Mouse (Mus musculus): ENCODE results near the gene Arhgef18. TPM values are rescaled to one million over a fixed set of nuclear protein-coding genes. Genes with fewer than 3 reads are reported as not detected.

The Arhgef18 gene
- total and polyA plus RNA-seq, 3 experiments = 3.0 to 6.6 TPM; not detected in 1

DNA sequence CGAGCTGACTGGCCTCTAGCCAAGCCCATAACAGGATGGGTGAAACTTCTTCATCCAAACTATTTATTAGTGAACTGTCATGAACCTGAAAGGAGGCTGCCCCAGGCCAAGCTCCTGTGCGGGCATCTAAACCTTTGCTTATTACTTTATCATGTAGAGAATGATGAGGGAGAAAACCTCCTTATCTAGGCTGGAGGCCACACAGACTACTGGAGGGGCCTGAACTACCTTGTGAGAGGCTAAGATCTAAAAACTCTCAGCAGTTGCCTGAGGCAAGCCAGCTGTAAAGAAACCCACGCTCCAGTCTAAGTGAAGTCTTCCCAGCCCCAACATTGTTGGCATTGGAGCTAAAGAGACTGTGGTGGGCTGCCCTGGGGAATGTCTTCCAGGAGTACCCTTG is 14.6 kb downstream of the Arhgef18 start:
- TF ChIP-seq ZMIZ1 (IDR thresholded peaks at IDR 0.05; ENCODE audit: low read depth, low read length) (no peak), ETS1 (IDR thresholded peaks at IDR 0.05; ENCODE audit: low read depth, low read length) (no peak), ZKSCAN1 (IDR thresholded peaks at IDR 0.05; ENCODE audit: low read depth, low read length) (no peak), KAT2A (conservative IDR thresholded peaks at IDR 0.05; ENCODE audit: low read depth, low read length) (no peak)
- H3K4me1 ChIP-seq (ENCODE audit: control insufficient read depth in 1 of 2, insufficient read depth in 2 of 2, low read length in 2 of 2) = peaks cover 5 to 17% of the 10 kb centered on the region in 2 experiments

DNA sequence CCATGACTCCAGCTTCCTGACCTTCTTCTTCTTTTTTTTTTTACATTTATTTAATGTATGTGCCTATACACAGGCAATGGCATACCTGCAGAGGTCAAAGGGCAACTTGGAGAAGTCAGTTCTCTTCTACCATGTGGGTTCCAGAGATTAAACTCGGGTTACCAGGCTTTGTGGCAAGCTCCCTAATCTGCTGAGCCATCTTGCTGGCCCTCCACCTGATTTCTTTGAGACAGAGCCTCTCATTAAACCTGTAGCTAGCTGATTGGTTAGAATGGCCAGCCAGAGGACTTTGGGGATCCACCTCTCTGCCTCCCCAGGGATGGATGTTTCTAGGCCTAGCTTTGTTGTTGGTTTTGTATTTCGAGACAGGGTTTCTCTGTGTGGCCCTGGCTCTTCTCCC is 18.3 kb downstream of the Arhgef18 start:
- H3K27ac ChIP-seq (ENCODE audit: control insufficient read depth, low read depth, low read length) = peak overlapping the region; percentile 72
- no peaks in the 10 kb centered on the region for H3K79me2 ChIP-seq (ENCODE audit: control insufficient read depth, insufficient read depth, low read length, poor library complexity)
- no peaks in the 10 kb centered on the region for H3K27me3 ChIP-seq (ENCODE audit: control insufficient read depth in 1 of 2, insufficient read depth in 2 of 2, low read length in 2 of 2)
- no peaks in the 10 kb centered on the region for H3K9me3 ChIP-seq (replicated peaks; ENCODE audit: insufficient read depth, low read length)
- peaks cover 0 to 45% of the 10 kb centered on the region in 2 experiments; a peak in 2 of 4 replicates for H3K36me3 ChIP-seq (ENCODE audit: control insufficient read depth in 1 of 2, insufficient read depth in 2 of 2, low read length in 2 of 2)
- peaks cover 21 to 46% of the 10 kb centered on the region in 2 experiments for H3K4me1 ChIP-seq (ENCODE audit: control insufficient read depth in 1 of 2, insufficient read depth in 2 of 2, low read length in 2 of 2)
- peak; percentile 50 for DNase-seq (ENCODE audit: low read depth, low spot score)
- H3K4me3 ChIP-seq (ENCODE audit: control insufficient read depth in 1 of 2, insufficient read depth in 1 of 2, low read depth in 2 of 2, low read length in 2 of 2) = no peak overlapping the region
- no peak overlapping the region for H3K9ac ChIP-seq (ENCODE audit: control insufficient read depth, low read depth, low read length, poor library complexity, severe bottlenecking)
- no peak for TF ChIP-seq ELF1 (IDR thresholded peaks at IDR 0.05; ENCODE audit: low read depth, low read length)
- TF ChIP-seq MAX (IDR thresholded peaks at IDR 0.05; ENCODE audit: low read length) = no peak
- no peak for TF ChIP-seq SMC3 (IDR thresholded peaks at IDR 0.05; ENCODE audit: low read depth, low read length)
- TF ChIP-seq BHLHE40 (IDR thresholded peaks at IDR 0.05; ENCODE audit: borderline replicate concordance, low read depth, low read length) = no peak
- TF ChIP-seq CHD1 (IDR thresholded peaks at IDR 0.05; ENCODE audit: low read depth, low read length) = no peak
- no peak for TF ChIP-seq CTCF (IDR thresholded peaks at IDR 0.05 in 2 of 3, conservative IDR thresholded peaks at IDR 0.05 in 1 of 3; ENCODE audit: control insufficient read depth in 1 of 3, insufficient read depth in 1 of 3, low read depth in 2 of 3, low read length in 3 of 3, poor library complexity in 1 of 3, severe bottlenecking in 1 of 3)
- TF ChIP-seq POLR2AphosphoS2 (IDR thresholded peaks at IDR 0.05; ENCODE audit: low read length) = no peak
- TF ChIP-seq HCFC1 (IDR thresholded peaks at IDR 0.05; ENCODE audit: low read depth, low read length) = no peak
- TF ChIP-seq MAFK (IDR thresholded peaks at IDR 0.05; ENCODE audit: borderline replicate concordance, low read depth, low read length) = no peak
- no peak for TF ChIP-seq NELFE (IDR thresholded peaks at IDR 0.05; ENCODE audit: low read depth, low read length)
- no peak for TF ChIP-seq MXI1 (IDR thresholded peaks at IDR 0.05; ENCODE audit: low read depth, low read length)
- TF ChIP-seq KAT2A (conservative IDR thresholded peaks at IDR 0.05; ENCODE audit: low read depth, low read length) = no peak
- no peak for TF ChIP-seq MEF2A (IDR thresholded peaks at IDR 0.05; ENCODE audit: extremely low read depth, insufficient replicate concordance, low read depth, low read length, poor library complexity, severe bottlenecking)
- no peak for TF ChIP-seq RAD21 (IDR thresholded peaks at IDR 0.05; ENCODE audit: low read depth, low read length)
- TF ChIP-seq RCOR1 (IDR thresholded peaks at IDR 0.05; ENCODE audit: low read depth, low read length) = peak; percentile 36; the same call in 1 of the 2 replicates
- TF ChIP-seq ZC3H11A (IDR thresholded peaks at IDR 0.05; ENCODE audit: low read depth, low read length) = no peak
- TF ChIP-seq TBP (IDR thresholded peaks at IDR 0.05; ENCODE audit: low read depth, low read length) = no peak
- peak; percentile 59 for TF ChIP-seq GATA1 (IDR thresholded peaks at IDR 0.05; ENCODE audit: low read depth, low read length)
- TF ChIP-seq ZNF384 (IDR thresholded peaks at IDR 0.05; ENCODE audit: low read depth, low read length) = 0 out of 2 replicates have a peak, but pooled peaks have one; percentile 8
- no peak for TF ChIP-seq MAZ (IDR thresholded peaks at IDR 0.05; ENCODE audit: low read depth, low read length)
- TF ChIP-seq SIN3A (IDR thresholded peaks at IDR 0.05; ENCODE audit: low read length) = no peak
- TF ChIP-seq POLR2AphosphoS5 (IDR thresholded peaks at IDR 0.05; ENCODE audit: borderline replicate concordance, low read depth, low read length) = no peak
- no peak for TF ChIP-seq E2F4 (IDR thresholded peaks at IDR 0.05; ENCODE audit: borderline replicate concordance, low read depth, low read length)
- peak; percentile 22; the same call in 1 of the 2 replicates for TF ChIP-seq ETS1 (IDR thresholded peaks at IDR 0.05; ENCODE audit: low read depth, low read length)
- no peak for TF ChIP-seq CHD2 (IDR thresholded peaks at IDR 0.05; ENCODE audit: low read length)
- no peak for TF ChIP-seq MYB (IDR thresholded peaks at IDR 0.05; ENCODE audit: low read depth, low read length)
- no peak for TF ChIP-seq JUND (IDR thresholded peaks at IDR 0.05; ENCODE audit: low read depth, low read length)
- TF ChIP-seq TAL1 (IDR thresholded peaks at IDR 0.05; ENCODE audit: low read length) = peak; percentile 75
- no peak for TF ChIP-seq NRF1 (IDR thresholded peaks at IDR 0.05; ENCODE audit: insufficient read depth, low read depth, low read length, poor library complexity, severe bottlenecking)
- peak; percentile 66 for TF ChIP-seq TCF12 (IDR thresholded peaks at IDR 0.05; ENCODE audit: low read depth, low read length)
- TF ChIP-seq MYC (IDR thresholded peaks at IDR 0.05; ENCODE audit: low read depth, low read length) = no peak

More for the DNA sequence above, 14.6 kb downstream of the Arhgef18 start:
- Histone ChIP-seq H3K36me3 (ENCODE audit: control insufficient read depth in 1 of 2, insufficient read depth in 2 of 2, low read length in 2 of 2) (peaks cover 0 to 16% of the 10 kb centered on the region in 2 experiments; a peak in 2 of 4 replicates), H3K27me3 (ENCODE audit: control insufficient read depth in 1 of 2, insufficient read depth in 2 of 2, low read length in 2 of 2) (no peaks in the 10 kb centered on the region), H3K9me3 (replicated peaks; ENCODE audit: insufficient read depth, low read length) (no peaks in the 10 kb centered on the region), H3K9ac (ENCODE audit: control insufficient read depth, low read depth, low read length, poor library complexity, severe bottlenecking) (no peak overlapping the region), H3K4me3 (ENCODE audit: control insufficient read depth in 1 of 2, insufficient read depth in 1 of 2, low read depth in 2 of 2, low read length in 2 of 2) (no peak overlapping the region), H3K27ac (ENCODE audit: control insufficient read depth, low read depth, low read length) (no peak overlapping the region), H3K79me2 (ENCODE audit: control insufficient read depth, insufficient read depth, low read length, poor library complexity) (no peaks in the 10 kb centered on the region)
- no peak for DNase-seq (ENCODE audit: low read depth, low spot score)

Measured in MEL (cell line).